8 mouse cellular contexts compared by ENCODE assay signal in genomic region chr4:53440816-53441571, GRCm38 (mm10). TPM values are rescaled to one million over a fixed set of nuclear protein-coding genes. Genes with fewer than 3 reads are reported as not detected.
A peak's percentile ranks its signal among the peaks of the same experiment; 100 is the strongest.
DNase-seq lines count a peak whose midpoint lies in the region; ATAC-seq and TF ChIP-seq lines count a peak whose summit lies in the region.

No protein-coding gene starts in this region.

- no peak for TF ChIP-seq POLR2A in myocyte (IDR thresholded peaks at IDR 0.05; ENCODE audit: insufficient read length, low read depth)

- no peak for ATAC-seq in liver, embryonic 11.5 days (replicated peaks; ENCODE audit: low FRiP score)
- ATAC-seq in stomach, postnatal 0 days (ENCODE audit: low FRiP score, low TSS enrichment), result peak; percentile 45

- under 1% methylated on average over 45 of the region's 45 CpGs for WGBS in embryonic facial prominence, embryonic 10.5 days
- under 1% methylated on average over 45 of the region's 45 CpGs for WGBS in liver, embryonic 11.5 days
- WGBS in stomach, postnatal 0 days, result under 1% methylated on average over 37 of the region's 45 CpGs

- peak overlapping the region; percentile 98 for H3K4me2 ChIP-seq in liver, embryonic 11.5 days
- peak overlapping the region; percentile 89 for H3K4me2 ChIP-seq in myocyte (ENCODE audit: low read depth)
- peak overlapping the region; percentile 92 for H3K4me2 ChIP-seq in stomach, postnatal 0 days (replicated peaks; ENCODE audit: low read depth)

- peaks cover 48% of the 10 kb centered on the region for H3K79me2 ChIP-seq in myocyte (ENCODE audit: control insufficient read depth, insufficient read depth)

- H3K4me1 ChIP-seq in embryonic facial prominence, embryonic 10.5 days, result peaks cover 39% of the 10 kb centered on the region
- H3K4me1 ChIP-seq in liver, embryonic 11.5 days (replicated peaks; ENCODE audit: control insufficient read depth, insufficient read depth, low read length), result peaks cover 12% of the 10 kb centered on the region; the same call in 1 of the 2 replicates
- no peaks in the 10 kb centered on the region; the same call in 1 of the 2 replicates for H3K4me1 ChIP-seq in stomach, postnatal 0 days (replicated peaks; ENCODE audit: control insufficient read depth, insufficient read depth)

- DNase-seq in urinary bladder, adult 18-20 months (ENCODE audit: low spot score in 2 of 2), result peak; percentile 28 to 56
- DNase-seq in urinary bladder, postnatal 10 days (ENCODE audit: low spot score), result no peak
- DNase-seq in embryonic facial prominence, embryonic 10.5 days (ENCODE audit: low spot score), result peak; percentile 51
- DNase-seq in heart, adult 9 months (ENCODE audit: low spot score in 2 of 2), result peak; percentile 33 to 48
- DNase-seq in kidney, adult 9 months, result peak; percentile 38
- DNase-seq in liver, embryonic 11.5 days (ENCODE audit: low spot score), result peak; percentile 53
- peak; percentile 60 for DNase-seq in stomach, postnatal 0 days (ENCODE audit: low spot score)

- no peak for TF ChIP-seq EP300 in stomach, postnatal 0 days (optimal IDR thresholded peaks at IDR 0.05)

- H3K36me3 ChIP-seq in embryonic facial prominence, embryonic 10.5 days (replicated peaks), result no peaks in the 10 kb centered on the region
- H3K36me3 ChIP-seq in liver, embryonic 11.5 days (ENCODE audit: control insufficient read depth, insufficient read depth, low read length), result no peaks in the 10 kb centered on the region
- no peaks in the 10 kb centered on the region for H3K36me3 ChIP-seq in myocyte (ENCODE audit: control insufficient read depth, insufficient read depth)
- H3K36me3 ChIP-seq in stomach, postnatal 0 days (ENCODE audit: control insufficient read depth, insufficient read depth, low read length), result no peaks in the 10 kb centered on the region

- H3ac ChIP-seq in myocyte (ENCODE audit: control insufficient read depth, insufficient read length), result peak overlapping the region; percentile 59

- peak overlapping the region; percentile 80 for H3K9ac ChIP-seq in liver, embryonic 11.5 days (ENCODE audit: low read depth, low read length)
- H3K9ac ChIP-seq in stomach, postnatal 0 days (ENCODE audit: low read length), result peak overlapping the region; percentile 88

- TF ChIP-seq CTCF in stomach, postnatal 0 days (IDR thresholded peaks at IDR 0.05; ENCODE audit: low read depth), result no peak

- H3K27me3 ChIP-seq in embryonic facial prominence, embryonic 10.5 days (replicated peaks; ENCODE audit: low read depth, poor library complexity, severe bottlenecking), result peaks cover 24% of the 10 kb centered on the region
- H3K27me3 ChIP-seq in liver, embryonic 11.5 days (replicated peaks; ENCODE audit: control insufficient read depth, insufficient read depth, low read length), result peaks cover 22% of the 10 kb centered on the region
- no peaks in the 10 kb centered on the region for H3K27me3 ChIP-seq in myocyte (ENCODE audit: control insufficient read depth, insufficient read depth, insufficient read length)
- H3K27me3 ChIP-seq in stomach, postnatal 0 days (ENCODE audit: control insufficient read depth, insufficient read depth, low read length), result no peaks in the 10 kb centered on the region

- H3K9me3 ChIP-seq in embryonic facial prominence, embryonic 10.5 days, result no peaks in the 10 kb centered on the region
- no peaks in the 10 kb centered on the region for H3K9me3 ChIP-seq in liver, embryonic 11.5 days (ENCODE audit: control insufficient read depth, low read length)
- H3K9me3 ChIP-seq in stomach, postnatal 0 days (ENCODE audit: control insufficient read depth, low read length), result no peaks in the 10 kb centered on the region

- H3K4me3 ChIP-seq in embryonic facial prominence, embryonic 10.5 days, result peak overlapping the region; percentile 92
- H3K4me3 ChIP-seq in liver, embryonic 11.5 days (ENCODE audit: low read depth, low read length), result peak overlapping the region; percentile 79
- peak overlapping the region; percentile 39 for H3K4me3 ChIP-seq in myocyte
- H3K4me3 ChIP-seq in stomach, postnatal 0 days (ENCODE audit: low read depth, low read length), result peak overlapping the region; percentile 91

- peak overlapping the region; percentile 92 for H3K27ac ChIP-seq in embryonic facial prominence, embryonic 10.5 days (replicated peaks)
- H3K27ac ChIP-seq in liver, embryonic 11.5 days (ENCODE audit: low read depth, low read length), result no peak overlapping the region; the same call in 1 of the 2 replicates
- peak overlapping the region; percentile 96 for H3K27ac ChIP-seq in stomach, postnatal 0 days (replicated peaks)

TF ChIP-seq in myocyte, 11 proteins besides CTCF, POLR2A, EP300 and RAD21:
- TF ChIP-seq MYOD1 (IDR thresholded peaks at IDR 0.05; ENCODE audit: control insufficient read depth in 1 of 3, insufficient read length in 2 of 3, low read depth in 2 of 3) (peak in 1 of 3 experiments; percentile 4), MAX (IDR thresholded peaks at IDR 0.05; ENCODE audit: low read depth) (no peak), SRF (IDR thresholded peaks at IDR 0.05; ENCODE audit: control insufficient read depth, insufficient read length, low read depth) (no peak), MYOG (IDR thresholded peaks at IDR 0.05; ENCODE audit: control insufficient read depth in 1 of 3, insufficient read depth in 1 of 3, insufficient read length in 2 of 3, low read depth in 2 of 3) (peak in 1 of 3 experiments; percentile 5)
TF ChIP-seq in myocyte: peak in this region for 2.

RNA-seq across cellular contexts. Expression of gene Slc44a1, which starts 0.8 kb away (rescaled TPM):
- polyA plus RNA-seq in embryonic facial prominence, embryonic 10.5 days (2016; fragmentation: Nextera tagmentation; extraction: Ambion mirVana), result 14.6 and 16.4 TPM in 2 replicates
- polyA plus RNA-seq in liver, embryonic 11.5 days (2014; fragmentation: Nextera tagmentation; extraction: Ambion mirVana), result 19.2 and 20.8 TPM in 2 replicates
- polyA plus RNA-seq in myocyte (2012; fragmentation: generic; extraction: Trizol), result 43.7 TPM
- 31.9 and 33.9 TPM in 2 replicates for polyA plus RNA-seq in stomach, postnatal 0 days (2015; fragmentation: Nextera tagmentation; extraction: Ambion mirVana)

Comparison
In these comparisons a context has a peak if more than half of its experiments do, and no peak if none do; other contexts are left out.
1. H3K4me3 ChIP-seq: peak in every context shown above with its lines; median percentile 92 in embryonic facial prominence, embryonic 10.5 days; 91 in stomach, postnatal 0 days; 79 in liver, embryonic 11.5 days; 39 in myocyte.